Mouse (Mus musculus): Measurements from ENCODE around the gene Wnt2. TPM values are rescaled to one million over a fixed set of nuclear protein-coding genes. Genes with fewer than 3 reads are reported as not detected.

The Wnt2 gene
- polyA plus RNA-seq, 1 experiment from 2014 or later = 0.33 TPM

DNA sequence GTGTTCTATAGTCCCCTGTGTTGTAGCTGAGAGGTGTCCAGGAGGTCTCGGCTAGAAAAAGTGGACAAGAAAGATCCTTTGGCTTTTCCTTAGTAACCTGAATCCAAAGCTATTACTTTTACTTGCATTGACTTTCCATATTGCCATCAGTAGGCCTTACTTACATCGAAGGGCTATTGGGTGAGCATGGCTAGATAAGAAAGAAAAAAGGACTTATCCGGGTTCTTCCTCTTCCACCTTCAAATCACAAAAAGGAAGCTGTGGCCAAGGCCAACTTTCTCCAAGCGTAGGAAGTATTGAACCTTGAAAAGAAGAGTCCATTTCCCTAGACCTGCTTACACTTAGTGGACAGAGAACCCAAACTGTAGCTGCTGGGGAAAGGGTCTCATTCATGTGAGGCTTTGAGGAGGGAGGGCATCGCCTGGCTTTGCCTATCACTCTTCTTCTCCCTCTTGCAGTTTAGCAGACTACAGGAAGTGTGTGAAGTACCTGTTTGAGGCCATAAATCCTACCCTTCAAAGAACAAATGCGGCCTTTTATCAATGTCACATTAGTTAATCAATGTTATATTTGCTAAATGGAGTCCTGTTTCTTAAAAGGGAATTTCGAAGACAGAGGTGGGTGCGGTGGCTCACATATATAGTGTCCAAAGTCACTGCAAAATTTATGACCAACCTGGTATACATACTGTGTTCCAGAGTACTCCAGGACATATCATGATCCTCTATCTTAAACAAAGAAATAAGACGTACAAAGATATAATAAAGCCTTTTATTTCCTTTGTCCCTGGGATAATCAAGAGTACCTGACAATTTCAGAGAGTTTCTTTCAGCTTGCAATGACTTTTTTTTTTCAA, 40.0 kb downstream of the Wnt2 start:
- no peaks in the 10 kb centered on the region for H3K27me3 ChIP-seq (replicated peaks; ENCODE audit: control insufficient read depth, insufficient read depth, low read length)
- WGBS = 64% methylated on average over 9 of the region's 9 CpGs
- H3K36me3 ChIP-seq (ENCODE audit: control insufficient read depth, insufficient read depth, low read length) = no peaks in the 10 kb centered on the region
- H3K4me1 ChIP-seq (ENCODE audit: control insufficient read depth, insufficient read depth, low read length) = no peaks in the 10 kb centered on the region
- H3K9me3 ChIP-seq (ENCODE audit: control insufficient read depth, low read length) = no peaks in the 10 kb centered on the region
- no peak overlapping the region for H3K4me3 ChIP-seq (ENCODE audit: low read length)
- no peak overlapping the region for H3K9ac ChIP-seq (ENCODE audit: low read depth, low read length)
- H3K4me2 ChIP-seq (ENCODE audit: low read depth, low read length) = no peak overlapping the region
- ATAC-seq = peak; percentile 94
- H3K27ac ChIP-seq (ENCODE audit: low read length) = no peak overlapping the region

DNA sequence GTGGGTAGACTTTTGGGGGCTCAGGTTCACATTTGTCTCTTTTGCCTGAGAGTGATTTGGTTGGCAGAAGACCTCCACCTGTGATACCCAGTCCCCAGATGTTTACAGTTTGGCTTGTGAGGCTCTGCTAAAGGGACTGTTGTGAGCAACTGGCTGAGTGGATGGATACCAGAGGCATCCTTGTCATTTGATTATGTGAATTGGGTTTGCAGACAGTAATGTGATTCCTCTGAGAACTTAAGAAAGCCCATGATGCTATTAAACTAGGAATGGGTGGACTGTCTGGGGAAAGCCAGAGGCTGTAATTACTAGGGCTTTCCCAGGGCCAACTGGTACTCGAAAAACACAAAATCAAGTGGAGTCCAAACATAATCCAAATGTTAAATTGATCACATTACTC, 51.0 kb downstream of the Wnt2 start:
- H3K27ac ChIP-seq (ENCODE audit: low read length) = no peak overlapping the region
- no peaks in the 10 kb centered on the region for H3K4me1 ChIP-seq (ENCODE audit: control insufficient read depth, insufficient read depth, low read length)
- H3K27me3 ChIP-seq (replicated peaks; ENCODE audit: control insufficient read depth, insufficient read depth, low read length) = no peaks in the 10 kb centered on the region
- no peak overlapping the region for H3K4me3 ChIP-seq (ENCODE audit: low read length)
- H3K9ac ChIP-seq (ENCODE audit: low read depth, low read length) = no peak overlapping the region
- no peaks in the 10 kb centered on the region for H3K36me3 ChIP-seq (ENCODE audit: control insufficient read depth, insufficient read depth, low read length)
- no peak for ATAC-seq
- 63% methylated on average over 1 of the region's 1 CpGs for WGBS
- no peak overlapping the region for H3K4me2 ChIP-seq (ENCODE audit: low read depth, low read length)
- no peaks in the 10 kb centered on the region for H3K9me3 ChIP-seq (ENCODE audit: control insufficient read depth, low read length)

DNA sequence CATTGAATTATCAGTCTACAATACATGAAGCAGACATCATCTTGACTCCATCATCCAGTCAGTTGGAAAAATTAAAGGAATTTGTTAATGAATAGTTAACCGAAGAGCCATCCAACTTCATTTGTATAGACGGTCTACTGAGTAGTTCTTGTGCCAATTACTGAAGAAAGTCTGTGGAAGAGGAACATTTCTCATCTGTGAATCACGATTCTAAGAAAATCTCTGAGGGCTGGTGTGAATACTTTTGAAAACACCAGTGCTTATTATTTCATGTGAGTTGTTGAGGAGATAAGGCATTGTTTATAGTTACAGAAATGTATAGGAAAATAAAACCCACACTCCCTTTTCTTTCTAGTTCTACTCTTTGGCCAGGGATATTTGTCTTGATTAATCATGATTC, 51.5 kb downstream of the Wnt2 start:
- WGBS = 84% methylated on average over 3 of the region's 3 CpGs
- H3K27ac ChIP-seq (ENCODE audit: low read length) = no peak overlapping the region
- no peak for ATAC-seq
- H3K9me3 ChIP-seq (ENCODE audit: control insufficient read depth, low read length) = no peaks in the 10 kb centered on the region
- H3K9ac ChIP-seq (ENCODE audit: low read depth, low read length) = no peak overlapping the region
- H3K4me3 ChIP-seq (ENCODE audit: low read length) = no peak overlapping the region
- H3K36me3 ChIP-seq (ENCODE audit: control insufficient read depth, insufficient read depth, low read length) = no peaks in the 10 kb centered on the region
- no peak overlapping the region for H3K4me2 ChIP-seq (ENCODE audit: low read depth, low read length)
- H3K27me3 ChIP-seq (replicated peaks; ENCODE audit: control insufficient read depth, insufficient read depth, low read length) = no peaks in the 10 kb centered on the region
- H3K4me1 ChIP-seq (ENCODE audit: control insufficient read depth, insufficient read depth, low read length) = no peaks in the 10 kb centered on the region

DNA sequence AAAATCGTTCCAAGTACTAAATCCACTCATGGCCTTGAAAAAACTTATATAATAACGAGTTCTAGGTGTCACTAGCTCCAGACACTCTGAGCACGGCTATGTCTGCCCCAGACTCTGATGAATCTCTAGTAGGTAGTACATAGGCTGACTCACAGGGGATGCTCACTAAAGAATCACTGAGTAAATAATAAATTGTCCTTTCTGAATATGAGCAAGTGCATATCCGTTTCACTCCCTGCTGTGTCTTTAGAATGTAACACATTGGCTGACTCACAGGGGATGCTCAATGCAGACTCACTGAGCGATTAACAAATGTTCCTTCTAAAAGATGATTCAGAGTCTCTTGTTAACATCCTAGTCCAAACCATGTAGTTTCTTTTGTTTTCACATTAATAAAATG, 52.1 kb downstream of the Wnt2 start:
- no peaks in the 10 kb centered on the region for H3K4me1 ChIP-seq (ENCODE audit: control insufficient read depth, insufficient read depth, low read length)
- no peak overlapping the region for H3K27ac ChIP-seq (ENCODE audit: low read length)
- no peak overlapping the region for H3K9ac ChIP-seq (ENCODE audit: low read depth, low read length)
- H3K9me3 ChIP-seq (ENCODE audit: control insufficient read depth, low read length) = no peaks in the 10 kb centered on the region
- no peak overlapping the region for H3K4me2 ChIP-seq (ENCODE audit: low read depth, low read length)
- no peak for ATAC-seq
- no peak overlapping the region for H3K4me3 ChIP-seq (ENCODE audit: low read length)
- WGBS = 78% methylated on average over 5 of the region's 5 CpGs
- H3K27me3 ChIP-seq (replicated peaks; ENCODE audit: control insufficient read depth, insufficient read depth, low read length) = no peaks in the 10 kb centered on the region
- H3K36me3 ChIP-seq (ENCODE audit: control insufficient read depth, insufficient read depth, low read length) = no peaks in the 10 kb centered on the region

DNA sequence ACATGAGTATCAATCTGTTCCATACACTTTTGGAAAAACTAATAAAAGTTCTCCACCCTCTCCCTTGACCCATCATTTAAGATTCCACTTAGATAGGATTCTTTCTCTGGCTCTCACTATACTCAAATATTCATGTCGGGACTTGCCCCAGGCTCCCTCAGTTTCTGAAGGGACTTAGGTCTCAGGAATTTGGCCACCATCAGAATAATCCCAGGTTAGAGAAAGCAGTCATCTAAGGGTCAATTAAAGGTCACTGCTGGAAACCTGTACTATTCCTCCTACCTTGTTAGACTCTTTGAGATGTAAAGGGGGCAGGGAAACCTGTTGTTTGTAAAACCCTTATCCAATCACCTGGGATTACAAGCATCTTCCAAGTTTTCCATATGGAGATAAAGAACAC, 53.2 kb downstream of the Wnt2 start:
- Histone ChIP-seq H3K27ac (ENCODE audit: low read length) (no peak overlapping the region), H3K9ac (ENCODE audit: low read depth, low read length) (no peak overlapping the region), H3K27me3 (replicated peaks; ENCODE audit: control insufficient read depth, insufficient read depth, low read length) (no peaks in the 10 kb centered on the region), H3K4me1 (ENCODE audit: control insufficient read depth, insufficient read depth, low read length) (no peaks in the 10 kb centered on the region), H3K9me3 (ENCODE audit: control insufficient read depth, low read length) (no peaks in the 10 kb centered on the region), H3K4me2 (ENCODE audit: low read depth, low read length) (no peak overlapping the region), H3K4me3 (ENCODE audit: low read length) (no peak overlapping the region), H3K36me3 (ENCODE audit: control insufficient read depth, insufficient read depth, low read length) (no peaks in the 10 kb centered on the region)
- 57% methylated on average over 1 of the region's 1 CpGs for WGBS
- ATAC-seq = no peak

DNA sequence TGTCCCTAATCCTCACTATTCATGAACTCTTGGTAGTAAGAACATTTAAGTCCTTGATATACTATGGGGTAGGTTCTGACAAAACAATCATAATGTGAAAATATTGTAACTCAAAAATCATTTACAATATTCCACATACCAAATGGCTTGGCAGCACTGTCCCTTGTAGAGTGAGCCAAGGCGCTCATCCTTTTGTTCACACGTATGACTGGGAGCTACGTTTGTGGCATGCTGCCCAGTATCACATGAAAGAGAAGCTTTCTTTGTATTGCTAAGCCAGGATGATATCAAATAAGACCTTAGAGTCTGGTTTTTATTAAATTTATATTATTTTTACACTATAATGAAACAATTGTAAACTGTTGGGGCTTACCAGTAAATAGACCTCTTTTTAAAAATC, 56.0 kb downstream of the Wnt2 start:
- ATAC-seq = no peak
- Histone ChIP-seq H3K4me3 (ENCODE audit: low read length) (no peak overlapping the region), H3K4me1 (ENCODE audit: control insufficient read depth, insufficient read depth, low read length) (no peaks in the 10 kb centered on the region), H3K27ac (ENCODE audit: low read length) (no peak overlapping the region), H3K9ac (ENCODE audit: low read depth, low read length) (no peak overlapping the region), H3K9me3 (ENCODE audit: control insufficient read depth, low read length) (no peaks in the 10 kb centered on the region), H3K27me3 (replicated peaks; ENCODE audit: control insufficient read depth, insufficient read depth, low read length) (no peaks in the 10 kb centered on the region), H3K36me3 (ENCODE audit: control insufficient read depth, insufficient read depth, low read length) (no peaks in the 10 kb centered on the region), H3K4me2 (ENCODE audit: low read depth, low read length) (no peak overlapping the region)
- WGBS = 85% methylated on average over 3 of the region's 3 CpGs

DNA sequence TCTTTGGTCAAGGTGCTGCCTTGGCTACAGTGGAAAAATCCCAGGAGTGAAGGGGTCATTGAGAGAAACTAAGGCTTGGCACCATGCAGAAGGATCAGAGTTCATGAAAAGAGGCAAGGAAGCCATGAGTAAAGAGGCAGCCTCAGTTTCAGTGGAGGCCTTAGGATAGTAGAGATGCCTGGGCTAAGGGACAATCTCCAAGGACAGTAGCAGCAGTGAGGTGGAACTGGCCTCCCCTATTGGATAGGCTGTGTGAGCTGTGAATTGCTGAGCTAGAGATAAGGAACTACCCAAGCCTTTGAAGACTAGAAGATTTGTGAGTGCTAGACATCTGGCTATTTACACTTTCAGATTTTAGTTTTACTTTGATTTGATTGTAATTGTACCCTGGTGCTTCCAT, 59.0 kb downstream of the Wnt2 start:
- Histone ChIP-seq H3K4me1 (ENCODE audit: control insufficient read depth, insufficient read depth, low read length) (no peaks in the 10 kb centered on the region), H3K4me2 (ENCODE audit: low read depth, low read length) (no peak overlapping the region), H3K27ac (ENCODE audit: low read length) (no peak overlapping the region), H3K9ac (ENCODE audit: low read depth, low read length) (no peak overlapping the region), H3K9me3 (ENCODE audit: control insufficient read depth, low read length) (no peaks in the 10 kb centered on the region), H3K36me3 (ENCODE audit: control insufficient read depth, insufficient read depth, low read length) (no peaks in the 10 kb centered on the region), H3K27me3 (replicated peaks; ENCODE audit: control insufficient read depth, insufficient read depth, low read length) (no peaks in the 10 kb centered on the region), H3K4me3 (ENCODE audit: low read length) (no peak overlapping the region)
- ATAC-seq = no peak

DNA sequence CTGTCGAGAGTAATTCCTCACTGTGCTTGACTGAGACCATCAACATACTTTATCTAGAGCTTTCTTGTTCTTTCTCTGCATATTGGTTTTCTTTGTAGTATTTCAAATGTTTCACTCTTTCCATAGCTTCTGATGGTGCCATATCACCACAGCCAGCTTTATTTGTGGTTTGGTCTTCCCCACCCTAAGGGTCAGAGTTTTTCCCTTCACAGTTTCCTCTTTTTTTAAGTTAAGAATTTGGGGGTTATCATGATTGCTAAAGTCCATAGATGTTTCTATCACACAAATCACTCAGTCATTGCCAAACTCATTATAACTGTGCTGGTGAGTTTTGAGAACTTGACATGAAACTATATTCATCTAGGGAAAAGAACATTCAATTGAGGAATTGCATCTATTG, 60.6 kb downstream of the Wnt2 start:
- no peak overlapping the region for H3K9ac ChIP-seq (ENCODE audit: low read depth, low read length)
- no peaks in the 10 kb centered on the region for H3K4me1 ChIP-seq (ENCODE audit: control insufficient read depth, insufficient read depth, low read length)
- H3K9me3 ChIP-seq (ENCODE audit: control insufficient read depth, low read length) = no peaks in the 10 kb centered on the region
- no peaks in the 10 kb centered on the region for H3K27me3 ChIP-seq (replicated peaks; ENCODE audit: control insufficient read depth, insufficient read depth, low read length)
- H3K4me2 ChIP-seq (ENCODE audit: low read depth, low read length) = no peak overlapping the region
- no peak overlapping the region for H3K27ac ChIP-seq (ENCODE audit: low read length)
- ATAC-seq = no peak
- 86% methylated on average over 1 of the region's 1 CpGs for WGBS
- no peak overlapping the region for H3K4me3 ChIP-seq (ENCODE audit: low read length)
- H3K36me3 ChIP-seq (ENCODE audit: control insufficient read depth, insufficient read depth, low read length) = no peaks in the 10 kb centered on the region

DNA sequence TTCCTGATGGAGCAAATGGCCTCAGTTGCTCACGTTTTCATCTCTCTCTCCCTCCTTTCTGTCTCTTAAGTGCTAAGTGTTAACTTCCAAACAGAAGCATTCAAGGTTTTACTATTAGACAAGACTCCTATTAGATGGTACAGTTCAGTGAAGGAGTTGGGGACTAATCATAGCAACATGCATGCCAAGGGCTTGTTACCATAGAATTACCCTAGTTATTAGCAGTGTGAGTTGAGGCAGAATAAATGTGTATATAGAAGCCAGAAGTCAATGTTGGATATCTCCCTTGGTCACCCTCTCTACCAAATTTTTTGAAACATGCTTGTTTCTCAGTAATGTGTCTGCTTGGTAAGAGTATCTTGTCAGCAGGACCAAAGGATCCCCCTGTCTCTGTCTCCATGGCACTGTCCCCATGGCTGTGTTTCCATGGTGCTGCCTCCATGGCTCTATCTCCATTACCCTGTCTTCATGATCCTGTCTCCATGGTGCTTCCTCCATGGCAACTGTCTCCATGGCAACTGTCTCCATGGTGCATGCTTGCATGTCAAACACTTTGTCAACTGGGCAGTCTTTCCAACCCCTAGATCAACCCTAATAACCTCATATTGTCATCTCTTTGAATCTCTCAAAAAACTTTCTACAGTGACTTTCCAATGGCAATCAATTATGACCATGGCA, 61.8 kb downstream of the Wnt2 start:
- Histone ChIP-seq H3K9me3 (ENCODE audit: control insufficient read depth, low read length) (no peaks in the 10 kb centered on the region), H3K4me3 (ENCODE audit: low read length) (no peak overlapping the region), H3K9ac (ENCODE audit: low read depth, low read length) (no peak overlapping the region), H3K27me3 (replicated peaks; ENCODE audit: control insufficient read depth, insufficient read depth, low read length) (no peaks in the 10 kb centered on the region), H3K4me1 (ENCODE audit: control insufficient read depth, insufficient read depth, low read length) (no peaks in the 10 kb centered on the region), H3K36me3 (ENCODE audit: control insufficient read depth, insufficient read depth, low read length) (no peaks in the 10 kb centered on the region), H3K27ac (ENCODE audit: low read length) (no peak overlapping the region), H3K4me2 (ENCODE audit: low read depth, low read length) (no peak overlapping the region)
- WGBS = 72% methylated on average over 1 of the region's 1 CpGs
- no peak for ATAC-seq

All from intestine, embryonic 16.5 days (tissue).